Mouse (Mus musculus) heart, embryonic 12.5 days (tissue): ENCODE results near the gene B230104I21Rik. TPM values are rescaled to one million over a fixed set of nuclear protein-coding genes. Genes with fewer than 3 reads are reported as not detected.
A peak's percentile ranks its signal among the peaks of the same experiment; 100 is the strongest.

Source experiments
- ATAC-seq: fragments of 200-750 bp; cut with Nextera tagmentation; 2 replicates; pipeline ENCODE4 v1.8.0; 2017; ENCODE audit warnings: moderate TSS enrichment, moderate library complexity; ENCODE audit not compliant: insufficient number of reproducible peaks, low FRiP score
- H3K27ac ChIP-seq: fragments of 300-500 bp; sonication (generic); 2 replicates; pipeline ENCODE4 v1.5.1; 2016; ENCODE audit warnings: mild to moderate bottlenecking, moderate library complexity; ENCODE audit not compliant: poor library complexity, severe bottlenecking
- H3K27me3 ChIP-seq: fragments of 300-500 bp; sonication (generic); replicated peaks from 2 replicates; pipeline ENCODE4 v1.6.1; 2016; ENCODE audit warnings: mild to moderate bottlenecking, moderate library complexity
- H3K36me3 ChIP-seq: fragments of 300-500 bp; sonication (generic); 2 replicates; pipeline ENCODE4 v1.6.1; 2016; ENCODE audit warnings: mild to moderate bottlenecking, moderate library complexity
- H3K4me1 ChIP-seq: fragments of 300-500 bp; sonication (generic); replicated peaks from 2 replicates; pipeline ENCODE4 v1.6.1; 2016; ENCODE audit warnings: mild to moderate bottlenecking
- H3K4me2 ChIP-seq: fragments of 300-500 bp; sonication (generic); 2 replicates; pipeline ENCODE4 v1.6.1; 2016; ENCODE audit warnings: mild to moderate bottlenecking, moderate library complexity
- H3K4me3 ChIP-seq: fragments of 300-500 bp; sonication (generic); 2 replicates; pipeline ENCODE4 v1.5.1; 2016; ENCODE audit warnings: mild to moderate bottlenecking
- H3K9ac ChIP-seq: fragments of 300-500 bp; sonication (generic); 2 replicates; pipeline ENCODE4 v1.6.1; 2016; ENCODE audit warnings: mild to moderate bottlenecking, moderate library complexity
- H3K9me3 ChIP-seq: fragments of 300-500 bp; sonication (generic); replicated peaks from 2 replicates; pipeline ENCODE4 v1.6.1; 2016; ENCODE audit warnings: mild to moderate bottlenecking, moderate library complexity
- WGBS: fragments of 180-500 bp; shearing (Covaris S2); methylation state at CpG from one replicate; pipeline ENCODE4 v1.1.7; 2016; 5-methylcytosine and 5-hydroxymethylcytosine counted together
- polyA plus RNA-seq: library from polyadenylated mRNA; unstranded; fragments of >200 nt; fragmentation: Nextera tagmentation; extraction: Ambion mirVana; gene quantifications from 2 replicates; pipeline ENCODE4 v1.2.1, GENCODE M21; 2016

B230104I21Rik gene
- not detected in 2 replicates for polyA plus RNA-seq

DNA sequence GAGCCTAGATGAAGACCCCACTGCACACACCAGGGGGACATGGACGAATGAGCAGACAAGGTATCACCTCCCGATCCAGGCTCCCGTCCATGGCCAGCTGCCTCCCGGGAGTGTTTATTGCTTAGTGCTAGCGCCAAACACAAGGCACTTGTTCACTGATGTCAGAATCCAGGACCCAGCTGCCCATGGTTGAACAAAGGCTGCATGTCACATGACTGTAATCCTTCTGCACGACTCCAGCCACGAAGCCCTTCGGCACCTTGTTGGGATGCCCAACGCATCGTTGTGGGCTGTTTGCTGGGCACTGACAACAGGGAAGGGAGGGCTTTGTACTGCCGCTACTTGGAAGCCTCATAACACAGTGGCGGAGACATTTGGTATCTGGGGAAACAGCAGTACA lies at the start of gene B230104I21Rik:
TSS of gene B230104I21Rik (plus strand) at position 367 of the 400 bp plus-strand sequence.
- Histone ChIP-seq H3K27me3 (0 out of 2 replicates have a peak, but pooled peaks cover 29% of the 10 kb centered on the region), H3K36me3 (peaks cover 11% of the 10 kb centered on the region), H3K4me3 (peak within 1 kb of the TSS; percentile 17), H3K27ac (peak within 1 kb of the TSS; percentile 70), H3K9me3 (no peaks in the 10 kb centered on the region), H3K9ac (peak within 1 kb of the TSS; percentile 39; the same call in 1 of the 2 replicates), H3K4me1 (peaks cover 39% of the 10 kb centered on the region), H3K4me2 (peak within 1 kb of the TSS; percentile 54)
- WGBS = 79% methylated on average over 12 of the region's 12 CpGs
- no peak for ATAC-seq

DNA sequence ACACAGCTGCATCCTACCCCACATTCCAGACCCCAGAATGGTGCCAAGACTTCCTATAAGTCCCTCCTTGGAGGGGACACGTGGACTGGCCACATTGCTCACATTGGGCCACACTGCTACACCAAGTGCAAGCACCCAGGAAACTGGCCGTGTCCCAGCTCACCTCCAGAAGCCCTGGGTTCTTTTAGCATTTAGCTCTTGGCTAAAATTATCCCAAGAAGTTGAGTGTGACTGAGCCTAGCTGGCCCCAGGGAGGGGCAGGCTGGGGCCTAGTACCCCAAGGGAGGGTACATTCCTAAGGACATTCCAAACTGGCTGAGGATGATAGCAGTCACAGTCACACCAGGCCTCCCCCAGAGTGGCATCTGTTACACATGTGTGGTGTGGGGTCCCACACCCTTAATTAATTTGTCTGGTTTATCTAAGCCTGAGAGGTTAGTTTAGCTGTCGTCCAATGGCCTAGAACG lies 42.2 kb upstream of the B230104I21Rik start:
- Histone ChIP-seq H3K4me1 (peaks cover 27% of the 10 kb centered on the region), H3K4me3 (no peak overlapping the region), H3K27me3 (peaks cover 17% of the 10 kb centered on the region), H3K4me2 (no peak overlapping the region), H3K9me3 (no peaks in the 10 kb centered on the region), H3K27ac (peak overlapping the region; percentile 30; the same call in 1 of the 2 replicates), H3K36me3 (no peaks in the 10 kb centered on the region), H3K9ac (no peak overlapping the region)
- no peak for ATAC-seq
- WGBS = 26% methylated on average over 4 of the region's 4 CpGs

DNA sequence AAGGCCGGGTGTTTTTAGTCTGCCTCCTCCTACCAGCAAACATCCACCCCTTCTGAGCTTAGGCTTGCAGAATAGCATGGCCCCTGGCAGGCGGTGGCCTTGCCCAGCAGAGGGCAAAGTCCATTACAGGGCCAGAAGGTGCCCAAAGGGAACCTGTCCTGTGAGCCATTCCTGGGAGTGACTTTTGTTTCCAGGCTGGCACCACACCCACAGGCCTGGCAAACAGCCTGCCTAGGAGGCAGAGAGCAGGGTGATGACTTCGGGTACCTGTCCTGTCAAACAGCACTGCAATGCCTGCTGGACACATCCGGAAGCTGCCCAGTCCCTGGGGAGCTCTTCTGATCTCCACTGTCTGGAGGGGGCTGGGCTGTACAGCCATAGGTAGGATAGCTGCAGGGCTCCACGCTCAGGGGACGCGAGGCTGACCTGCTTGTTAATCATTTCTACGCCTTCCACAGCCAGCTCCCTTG lies 41.6 kb upstream of the B230104I21Rik start:
- Histone ChIP-seq H3K27me3 (peaks cover 22% of the 10 kb centered on the region), H3K4me1 (peaks cover 27% of the 10 kb centered on the region), H3K9ac (no peak overlapping the region), H3K36me3 (no peaks in the 10 kb centered on the region), H3K27ac (peak overlapping the region; percentile 30; the same call in 1 of the 2 replicates), H3K4me3 (no peak overlapping the region), H3K9me3 (no peaks in the 10 kb centered on the region), H3K4me2 (no peak overlapping the region)
- ATAC-seq = no peak
- WGBS = 49% methylated on average over 8 of the region's 8 CpGs

DNA sequence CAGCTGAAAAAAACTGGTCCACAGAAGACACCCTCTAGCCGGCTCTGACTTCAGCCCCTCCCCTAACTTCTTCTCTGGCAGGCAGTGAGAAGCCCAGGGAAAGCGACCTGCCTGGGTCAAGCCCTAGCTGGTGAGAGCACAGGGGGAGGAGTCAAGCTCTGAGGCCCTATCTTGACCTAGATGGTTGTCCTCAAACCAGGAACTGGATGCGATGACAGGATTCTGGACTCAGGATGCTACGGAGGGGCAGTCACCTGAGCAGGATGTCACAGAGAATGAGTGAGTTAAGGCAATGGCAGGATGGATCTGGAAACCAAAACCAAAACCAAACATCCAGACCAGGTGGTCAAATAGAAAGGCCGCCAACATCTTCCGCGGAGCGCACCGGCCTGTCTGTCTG lies 38.2 kb upstream of the B230104I21Rik start:
- WGBS = 37% methylated on average over 9 of the region's 9 CpGs

DNA sequence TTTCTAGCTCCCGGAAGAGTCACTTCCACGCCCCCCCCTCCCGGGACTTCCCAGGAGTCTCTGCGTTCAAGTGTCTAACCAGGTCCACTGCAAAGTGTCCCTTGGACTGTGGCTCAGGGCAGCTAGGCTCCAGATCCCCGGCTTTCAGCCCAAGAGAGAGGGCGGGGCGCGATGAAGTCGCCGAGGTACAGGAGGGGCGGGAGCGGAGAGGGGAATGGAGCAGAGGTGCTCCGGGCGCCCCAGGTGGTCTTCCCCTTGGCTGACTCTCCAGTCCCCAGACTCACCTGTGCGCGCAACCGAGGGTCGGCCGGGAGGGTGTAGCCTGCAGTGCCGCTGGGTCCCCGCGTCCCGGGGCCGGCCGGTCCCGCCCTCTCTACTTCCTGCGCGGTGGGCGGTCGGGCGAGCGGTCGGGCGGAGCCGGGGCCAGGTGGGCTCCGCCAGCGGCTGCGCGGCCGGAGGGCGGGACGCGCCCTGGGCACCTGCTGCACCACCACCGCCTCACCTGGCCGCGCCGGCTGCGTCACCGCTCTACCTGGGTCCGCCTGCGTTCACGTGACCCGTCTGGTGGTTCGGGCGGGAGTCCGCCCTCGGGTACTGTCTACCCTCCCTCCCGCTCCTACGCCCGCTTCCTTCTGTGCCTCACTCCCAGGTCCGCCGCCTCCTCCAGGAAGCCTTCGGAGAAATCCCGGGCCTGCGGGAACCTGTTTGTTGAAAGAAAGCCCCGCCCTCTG lies 36.2 kb upstream of the B230104I21Rik start:
- Histone ChIP-seq H3K9me3 (no peaks in the 10 kb centered on the region), H3K27me3 (peaks cover 44% of the 10 kb centered on the region), H3K4me3 (peak overlapping the region; percentile 67), H3K9ac (peak overlapping the region; percentile 63), H3K27ac (no peak overlapping the region), H3K4me1 (peaks cover 15% of the 10 kb centered on the region), H3K4me2 (peak overlapping the region; percentile 98), H3K36me3 (no peaks in the 10 kb centered on the region)
- peak; percentile 43; the same call in 1 of the 2 replicates for ATAC-seq
- 1% methylated on average over 65 of the region's 66 CpGs for WGBS

More for the DNA sequence above, 38.2 kb upstream of the B230104I21Rik start:
- ATAC-seq = no peak
- Histone ChIP-seq H3K36me3 (no peaks in the 10 kb centered on the region), H3K9ac (no peak overlapping the region; the same call in 1 of the 2 replicates), H3K27ac (no peak overlapping the region), H3K4me3 (no peak overlapping the region), H3K9me3 (no peaks in the 10 kb centered on the region), H3K4me2 (no peak overlapping the region), H3K4me1 (peaks cover 34% of the 10 kb centered on the region), H3K27me3 (peaks cover 43% of the 10 kb centered on the region)

DNA sequence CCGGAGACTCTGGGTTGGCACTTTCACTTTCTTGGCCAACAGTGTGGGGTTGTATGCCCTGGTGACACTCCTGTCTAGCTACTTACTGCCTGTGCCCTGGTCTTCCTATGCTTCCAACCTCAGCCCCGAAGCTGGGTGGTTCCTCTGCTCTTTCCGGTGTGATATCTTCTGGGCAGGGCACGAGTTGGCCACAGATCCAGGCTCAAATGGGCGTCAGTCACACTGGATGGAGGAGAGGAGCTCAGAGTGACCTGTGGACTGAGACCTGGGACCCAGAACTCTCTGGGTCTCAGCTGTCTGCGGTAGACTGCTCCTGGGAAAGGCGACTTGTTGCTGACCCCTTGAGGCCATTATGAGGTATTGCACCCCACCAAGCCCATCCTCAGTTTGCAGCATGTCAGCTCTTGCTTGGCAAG lies 34.5 kb upstream of the B230104I21Rik start, which contains the start of gene Arhgef16:
TSS of gene Arhgef16 (minus strand) at position 211 of the 416 bp plus-strand sequence.
- Histone ChIP-seq H3K9ac (0 out of 2 replicates have a peak within 1 kb of the TSS, but pooled peaks have one; percentile 22), H3K4me1 (peaks cover 15% of the 10 kb centered on the region), H3K4me3 (no peak within 1 kb of the TSS), H3K4me2 (peak within 1 kb of the TSS; percentile 27; the same call in 1 of the 2 replicates), H3K27me3 (peaks cover 44% of the 10 kb centered on the region), H3K9me3 (0 out of 2 replicates have a peak, but pooled peaks cover 7% of the 10 kb centered on the region), H3K36me3 (no peaks in the 10 kb centered on the region), H3K27ac (no peak within 1 kb of the TSS)
- ATAC-seq = peak; percentile 47; the same call in 1 of the 2 replicates
- 18% methylated on average over 7 of the region's 7 CpGs for WGBS

DNA sequence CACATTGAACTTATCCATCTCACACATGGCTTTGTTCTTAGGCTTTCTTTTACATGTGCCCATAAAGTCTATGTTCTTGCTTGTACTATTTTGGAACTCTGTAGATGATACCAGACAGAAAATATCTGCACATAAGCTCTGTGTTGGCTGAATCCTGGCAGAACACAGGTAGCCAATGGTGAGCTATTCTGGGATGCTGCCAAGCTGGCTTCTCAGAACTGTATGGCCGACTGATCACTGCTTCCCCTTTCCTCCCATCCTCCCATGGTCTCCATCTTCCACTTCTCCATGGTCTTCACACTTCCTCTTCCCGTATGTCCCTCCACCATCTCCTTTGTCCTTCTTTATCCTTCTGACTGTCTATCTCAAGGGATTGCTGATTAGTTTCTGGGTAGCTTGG lies 26.8 kb upstream of the B230104I21Rik start:
- no peak overlapping the region for H3K4me2 ChIP-seq
- no peak overlapping the region for H3K4me3 ChIP-seq
- no peaks in the 10 kb centered on the region for H3K4me1 ChIP-seq
- WGBS = 66% methylated on average over 2 of the region's 2 CpGs
- H3K36me3 ChIP-seq = no peaks in the 10 kb centered on the region
- no peak for ATAC-seq
- H3K27ac ChIP-seq = no peak overlapping the region
- 0 out of 2 replicates have a peak, but pooled peaks cover 13% of the 10 kb centered on the region for H3K9me3 ChIP-seq
- H3K27me3 ChIP-seq = 0 out of 2 replicates have a peak, but pooled peaks cover 5% of the 10 kb centered on the region
- H3K9ac ChIP-seq = no peak overlapping the region

DNA sequence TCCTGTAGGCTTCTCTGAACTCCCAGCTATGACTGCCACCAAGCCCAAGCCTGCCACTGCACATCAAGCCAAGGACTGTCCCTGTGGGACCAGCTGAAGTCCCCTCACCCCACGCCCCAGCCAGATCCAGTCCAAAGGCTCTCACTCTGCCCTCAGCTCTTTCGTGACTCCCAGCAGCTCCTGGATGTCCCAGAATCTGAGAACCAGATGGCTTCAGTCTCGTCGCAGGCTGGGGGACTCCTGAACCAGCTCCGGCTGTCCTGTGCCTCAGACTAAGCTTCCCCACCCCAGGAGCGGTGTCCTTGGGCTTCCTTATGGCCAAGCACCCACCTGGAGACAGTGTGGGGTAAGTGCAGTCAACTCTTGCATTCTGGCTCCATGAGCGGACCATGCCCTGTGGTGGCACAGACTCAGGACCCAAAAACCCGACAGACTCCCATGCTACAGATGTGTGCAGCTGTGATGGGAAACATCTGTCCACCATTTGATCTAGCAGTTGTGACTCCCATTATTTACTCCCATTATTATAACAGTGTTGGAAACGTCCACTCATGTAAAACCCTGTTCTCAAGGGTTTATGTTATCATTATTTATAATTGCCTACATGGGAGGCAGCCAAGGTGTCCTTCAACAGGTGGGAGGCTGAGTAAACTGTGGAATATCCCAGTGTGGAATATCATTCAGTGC lies 25.2 kb upstream of the B230104I21Rik start:
- Histone ChIP-seq H3K4me1 (no peaks in the 10 kb centered on the region), H3K36me3 (no peaks in the 10 kb centered on the region), H3K4me2 (no peak overlapping the region), H3K9me3 (0 out of 2 replicates have a peak, but pooled peaks cover 12% of the 10 kb centered on the region), H3K27me3 (0 out of 2 replicates have a peak, but pooled peaks cover 5% of the 10 kb centered on the region), H3K27ac (no peak overlapping the region), H3K9ac (no peak overlapping the region), H3K4me3 (no peak overlapping the region)
- ATAC-seq = no peak
- 74% methylated on average over 9 of the region's 9 CpGs for WGBS

DNA sequence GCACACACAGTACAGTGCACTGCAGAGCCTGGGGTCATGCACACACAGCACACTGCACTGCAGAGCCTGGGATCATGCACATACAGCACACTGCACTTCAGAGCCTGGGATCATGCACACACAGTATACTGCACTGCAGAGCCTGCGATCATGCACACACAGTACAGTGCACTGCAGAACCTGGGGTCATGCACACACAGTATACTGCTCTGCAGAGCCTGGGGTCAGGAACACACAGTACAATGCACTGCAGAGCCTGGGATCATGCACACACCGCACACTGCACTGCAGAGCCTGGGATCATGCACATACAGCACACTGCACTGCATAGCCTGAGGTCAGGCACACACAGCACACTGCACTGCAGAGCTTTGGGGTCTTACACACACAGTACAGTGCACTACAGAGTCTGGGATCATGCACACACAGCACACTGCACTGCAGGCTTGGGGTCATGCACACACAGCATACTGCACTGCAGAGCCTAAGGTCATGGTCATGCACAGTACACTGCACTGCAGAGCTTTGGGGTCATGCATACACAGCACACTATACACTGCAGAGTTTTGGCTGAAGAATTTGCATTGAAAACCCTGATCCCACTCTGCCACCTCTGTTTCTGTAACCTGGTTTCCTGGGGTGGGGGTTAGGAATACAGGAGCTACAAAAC lies 23.6 kb upstream of the B230104I21Rik start:
- Histone ChIP-seq H3K27ac (no peak overlapping the region), H3K9ac (no peak overlapping the region), H3K27me3 (0 out of 2 replicates have a peak, but pooled peaks cover 5% of the 10 kb centered on the region), H3K4me1 (no peaks in the 10 kb centered on the region), H3K4me3 (no peak overlapping the region), H3K36me3 (no peaks in the 10 kb centered on the region; the same call in 1 of the 2 replicates), H3K9me3 (0 out of 2 replicates have a peak, but pooled peaks cover 2% of the 10 kb centered on the region), H3K4me2 (no peak overlapping the region)
- ATAC-seq = no peak
- WGBS = 84% methylated on average over 2 of the region's 2 CpGs

DNA sequence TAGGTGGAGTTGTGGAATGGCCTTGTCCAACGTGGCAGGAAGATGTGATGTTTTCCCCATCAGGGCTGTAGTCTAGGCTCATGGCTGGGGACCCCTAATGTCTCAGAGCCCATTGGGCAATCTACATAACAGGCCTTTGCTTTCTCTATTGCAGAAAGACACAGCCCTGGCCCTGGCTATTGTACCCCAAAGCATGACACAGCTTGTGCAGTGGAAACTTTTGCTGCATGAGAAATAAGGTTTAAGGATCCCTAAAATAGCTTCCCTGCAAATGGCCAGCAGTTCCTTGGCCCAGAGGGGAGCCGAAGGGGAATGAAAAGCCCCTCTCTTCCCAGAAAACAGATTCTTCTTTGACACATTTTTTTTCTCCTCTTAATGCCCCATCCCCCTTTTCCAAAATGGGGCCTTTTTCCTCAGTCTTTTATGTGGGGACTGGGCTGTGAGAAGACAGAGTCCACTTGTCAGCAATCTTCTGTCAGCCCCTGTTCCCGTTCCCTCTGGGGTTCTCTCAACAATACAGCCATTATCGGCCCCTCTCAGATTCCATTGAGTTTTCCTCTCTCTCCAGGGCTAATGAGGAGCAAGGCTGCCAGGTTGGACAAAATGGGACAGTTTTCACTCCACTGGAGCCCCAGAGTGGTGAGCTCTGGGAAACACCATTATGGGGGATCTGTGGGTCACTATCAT lies 22.8 kb upstream of the B230104I21Rik start:
- Histone ChIP-seq H3K4me2 (no peak overlapping the region), H3K27ac (no peak overlapping the region), H3K27me3 (0 out of 2 replicates have a peak, but pooled peaks cover 5% of the 10 kb centered on the region), H3K9me3 (0 out of 2 replicates have a peak, but pooled peaks cover 2% of the 10 kb centered on the region), H3K36me3 (no peaks in the 10 kb centered on the region; the same call in 1 of the 2 replicates), H3K4me1 (no peaks in the 10 kb centered on the region), H3K9ac (no peak overlapping the region), H3K4me3 (no peak overlapping the region)
- no peak for ATAC-seq
- 44% methylated on average over 4 of the region's 4 CpGs for WGBS
